Mouse (Mus musculus): Measurements from ENCODE around the gene Fbxw5.

Fbxw5 gene

GRCm38 (mm10) chr2:25500576-25501405 lies at the start of gene Fbxw5:
TSS of gene Fbxw5 (plus strand) at chr2:25500750.
- in situ Hi-C loops (cut with MboI, MseI) = loop anchor here in 1 of 2 experiments (5.0 kb wide), 1 partner anchor 77 kb away; the partner anchor contains the start of gene Phpt1

GRCm38 (mm10) chr2:25450853-25451647 lies 49.5 kb upstream of the Fbxw5 start:
- in situ Hi-C loops (cut with MboI, MseI) = no loop called here

GRCm38 (mm10) chr2:25452951-25453350 lies 47.6 kb upstream of the Fbxw5 start:
- in situ Hi-C loops (cut with MboI, MseI) = no loop called here

- in situ Hi-C loops (cut with MboI, MseI) = no loop called here
Measured at GRCm38 (mm10) chr2:25456205-25456953, 44.2 kb upstream of the Fbxw5 start, which contains the start of gene Clic3. TSS of gene Clic3 (plus strand) at chr2:25456838.

GRCm38 (mm10) chr2:25457022-25457896 lies 43.3 kb upstream of the Fbxw5 start:
- in situ Hi-C loops (cut with MboI, MseI) = no loop called here

GRCm38 (mm10) chr2:25458911-25459310 lies 41.6 kb upstream of the Fbxw5 start:
- in situ Hi-C loops (cut with MboI, MseI) = no loop called here

GRCm38 (mm10) chr2:25460135-25460534 lies 40.4 kb upstream of the Fbxw5 start:
- in situ Hi-C loops (cut with MboI, MseI) = loop anchor here in 1 of 2 experiments (5.0 kb wide), 1 partner anchor 87 kb away; the partner anchor contains the start of gene Traf2

- in situ Hi-C loops (cut with MboI, MseI) = loop anchor here in 1 of 2 experiments (5.0 kb wide), 1 partner anchor 87 kb away; the partner anchor contains the start of gene Traf2
Measured at GRCm38 (mm10) chr2:25460551-25461309, 39.8 kb upstream of the Fbxw5 start, which contains the start of gene Paxx. TSS of gene Paxx (minus strand) at chr2:25461094.

GRCm38 (mm10) chr2:25461407-25461806 lies 39.1 kb upstream of the Fbxw5 start:
- in situ Hi-C loops (cut with MboI, MseI) = loop anchor here in 1 of 2 experiments (5.0 kb wide), 1 partner anchor 86 kb away; the partner anchor contains the start of gene Traf2

GRCm38 (mm10) chr2:25463630-25464029 lies 36.9 kb upstream of the Fbxw5 start:
- in situ Hi-C loops (cut with MboI, MseI) = loop anchor here in 1 of 2 experiments (5.0 kb wide), 1 partner anchor 84 kb away; the partner anchor contains the start of gene Traf2

GRCm38 (mm10) chr2:25465256-25465655 lies 35.3 kb upstream of the Fbxw5 start:
- in situ Hi-C loops (cut with MboI, MseI) = no loop called here

GRCm38 (mm10) chr2:25465816-25466635 lies 34.5 kb upstream of the Fbxw5 start:
- in situ Hi-C loops (cut with MboI, MseI) = no loop called here

- in situ Hi-C loops (cut with MboI, MseI) = no loop called here
Measured at GRCm38 (mm10) chr2:25467606-25468303, 32.8 kb upstream of the Fbxw5 start.

GRCm38 (mm10) chr2:25468962-25469915 lies 31.3 kb upstream of the Fbxw5 start:
- in situ Hi-C loops (cut with MboI, MseI) = no loop called here

- in situ Hi-C loops (cut with MboI, MseI) = no loop called here
Measured at GRCm38 (mm10) chr2:25469969-25470368, 30.6 kb upstream of the Fbxw5 start, which contains the start of gene Ptgds. TSS of gene Ptgds (minus strand) at chr2:25470046.

GRCm38 (mm10) chr2:25472550-25472949 lies 28.0 kb upstream of the Fbxw5 start:
- in situ Hi-C loops (cut with MboI, MseI) = no loop called here

- in situ Hi-C loops (cut with MboI, MseI) = no loop called here
Measured at GRCm38 (mm10) chr2:25477541-25477940, 23.0 kb upstream of the Fbxw5 start.

Measured in T-helper 17 cell (primary cell).